Mouse (Mus musculus) stomach, embryonic 14.5 days (tissue): ENCODE measurements at regions not wholly inside any gene's neighbourhood (a gene's known extent, or its start where the extent isn't known, plus 50 kb on each side); places are given as distances from the start of the nearest gene placed in this dataset.

ENCODE experiments used
- ATAC-seq: fragments of 200-750 bp; cut with Nextera tagmentation; 2 replicates; pipeline ENCODE4 v1.8.0; 2017; ENCODE audit warnings: low read depth, moderate TSS enrichment; ENCODE audit not compliant: insufficient number of reproducible peaks, insufficient read depth, low FRiP score
- H3K27ac ChIP-seq: fragments of 300-500 bp; sonication (generic); 2 replicates; pipeline ENCODE4 v1.5.1; 2014; ENCODE audit warnings: mild to moderate bottlenecking, low read length, moderate library complexity, mixed read lengths
- H3K27me3 ChIP-seq: fragments of 300-500 bp; sonication (generic); 2 replicates; pipeline ENCODE4 v1.6.1; 2014; ENCODE audit warnings: low read length, control low read depth, mixed read lengths; ENCODE audit not compliant: control insufficient read depth, insufficient read depth
- H3K36me3 ChIP-seq: fragments of 300-500 bp; sonication (generic); 2 replicates; pipeline ENCODE4 v1.6.1; 2014; ENCODE audit warnings: mild to moderate bottlenecking, control low read depth, low read length, moderate library complexity, mixed read lengths; ENCODE audit not compliant: control insufficient read depth, insufficient read depth
- H3K4me1 ChIP-seq: fragments of 300-500 bp; sonication (generic); 2 replicates; pipeline ENCODE4 v1.6.1; 2014; ENCODE audit warnings: low read length, control low read depth, mixed read lengths; ENCODE audit not compliant: control insufficient read depth, insufficient read depth
- H3K4me2 ChIP-seq: fragments of 300-500 bp; sonication (generic); replicated peaks from 2 replicates; pipeline ENCODE4 v1.6.1; 2014; ENCODE audit warnings: low read depth, low read length, control low read depth
- H3K4me3 ChIP-seq: fragments of 300-500 bp; sonication (generic); 2 replicates; pipeline ENCODE4 v1.5.1; 2014; ENCODE audit warnings: low read depth, low read length, control low read depth
- H3K9ac ChIP-seq: fragments of 300-500 bp; sonication (generic); replicated peaks from 2 replicates; pipeline ENCODE4 v1.6.1; 2014; ENCODE audit warnings: low read depth, mild to moderate bottlenecking, control low read depth, low read length, moderate library complexity, mixed read lengths
- H3K9me3 ChIP-seq: fragments of 300-500 bp; sonication (generic); 2 replicates; pipeline ENCODE4 v1.6.1; 2016; ENCODE audit warnings: low read depth, low read length, control low read depth; ENCODE audit not compliant: control insufficient read depth
- WGBS: fragments of 180-500 bp; shearing (Covaris S2); extraction: QIAGEN DNeasy Blood & Tissue Kit; methylation state at CpG from one replicate; pipeline ENCODE4 v1.1.7; 2014; 5-methylcytosine and 5-hydroxymethylcytosine counted together

DNA sequence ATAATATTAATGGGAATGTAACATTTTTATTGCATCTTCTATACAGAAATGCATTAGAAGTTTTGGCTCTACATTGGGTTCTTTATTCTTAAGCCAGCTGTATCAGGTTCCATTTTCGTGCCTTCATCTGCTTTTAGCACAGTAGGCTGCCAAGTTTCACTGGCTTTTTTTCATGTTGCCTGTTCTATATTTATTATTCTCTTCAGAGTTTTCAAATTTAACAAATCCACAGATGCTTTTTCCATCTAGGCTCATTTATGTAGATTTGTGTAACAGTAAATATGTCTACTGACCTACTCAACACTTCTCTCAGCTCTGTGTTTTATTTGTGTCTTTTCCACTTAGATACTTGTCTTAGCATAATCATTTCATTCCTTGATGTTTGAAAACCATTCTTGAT is 363.3 kb upstream of the Manea start:
- no peaks in the 10 kb centered on the region for H3K9me3 ChIP-seq
- 63% methylated on average over 1 of the region's 1 CpGs for WGBS
- H3K9ac ChIP-seq, result no peak overlapping the region
- no peak overlapping the region for H3K27ac ChIP-seq
- H3K36me3 ChIP-seq, result no peaks in the 10 kb centered on the region
- H3K27me3 ChIP-seq, result no peaks in the 10 kb centered on the region
- H3K4me1 ChIP-seq, result no peaks in the 10 kb centered on the region
- no peak overlapping the region for H3K4me3 ChIP-seq
- no peak for ATAC-seq
- no peak overlapping the region for H3K4me2 ChIP-seq

DNA sequence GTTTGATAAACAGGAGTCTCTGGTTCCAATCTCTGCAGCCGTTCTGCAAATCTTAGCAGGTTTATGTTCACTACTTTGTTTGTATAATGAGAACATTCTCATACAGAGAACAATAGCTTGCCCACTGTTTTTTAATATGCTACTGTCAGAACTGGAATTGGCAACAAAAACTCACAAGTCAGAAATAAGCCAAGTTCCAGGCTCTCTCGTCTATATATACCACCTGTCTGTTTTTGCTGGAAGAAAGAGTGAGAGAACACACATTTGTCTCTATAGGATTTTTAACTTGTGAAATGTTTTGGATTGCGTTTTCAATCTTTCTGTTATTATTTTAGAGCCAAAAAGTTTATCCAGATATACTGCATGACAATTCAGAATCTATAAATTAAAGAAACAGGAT is 349.3 kb upstream of the Manea start:
- Histone ChIP-seq H3K27me3 (no peaks in the 10 kb centered on the region), H3K27ac (no peak overlapping the region), H3K4me2 (no peak overlapping the region), H3K4me1 (no peaks in the 10 kb centered on the region), H3K9me3 (no peaks in the 10 kb centered on the region), H3K4me3 (no peak overlapping the region), H3K9ac (no peak overlapping the region), H3K36me3 (no peaks in the 10 kb centered on the region)
- 48% methylated on average over 3 of the region's 3 CpGs for WGBS
- ATAC-seq, result no peak
